Mouse (Mus musculus): ENCODE data around the gene Sgk1. TPM values are rescaled to one million over a fixed set of nuclear protein-coding genes. Genes with fewer than 3 reads are reported as not detected.

The Sgk1 gene
- total RNA-seq, 2 experiments from 2014 or later = 97.7 to 103 TPM

DNA sequence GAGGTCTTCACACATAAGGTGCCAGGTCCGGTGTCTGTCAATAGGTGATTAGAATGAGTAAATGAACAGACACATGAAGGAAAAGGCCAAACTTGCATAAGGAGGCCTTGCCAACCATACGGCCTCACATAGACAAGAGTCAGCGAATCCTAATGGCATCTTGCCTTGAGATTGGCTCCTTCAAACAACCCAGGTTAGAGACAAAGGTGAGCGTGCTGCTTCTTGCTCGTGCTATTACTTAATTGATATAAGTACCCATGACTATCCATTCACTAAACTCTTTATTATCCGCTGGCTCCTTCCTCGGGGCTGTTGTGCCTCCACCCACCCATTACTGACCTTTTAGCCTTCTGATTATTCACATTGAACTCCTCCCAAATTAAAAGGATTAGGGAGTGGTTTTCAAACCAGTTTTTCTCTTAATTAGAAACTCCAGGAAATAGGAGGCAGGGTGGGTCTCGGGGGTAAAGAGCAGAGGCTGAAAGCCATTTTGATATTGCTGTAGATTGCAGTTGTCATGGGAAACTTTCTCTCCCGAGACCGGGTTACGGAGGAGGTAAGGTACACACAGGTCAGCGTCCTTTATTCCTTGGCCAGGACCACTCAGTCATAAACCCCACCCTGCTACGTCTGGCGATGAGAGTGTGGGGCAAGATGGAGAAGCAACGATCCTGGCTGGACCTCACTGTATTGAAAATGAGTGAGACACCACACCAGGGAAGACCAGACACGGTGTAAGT is 33.9 kb upstream of the Sgk1 start:
- Histone ChIP-seq H3K4me3 (no peak overlapping the region), H3K27ac (no peak overlapping the region)
- no peak for DNase-seq (ENCODE audit: low spot score in 2 of 2)
- no peak for TF ChIP-seq CTCF (conservative IDR thresholded peaks at IDR 0.05)

DNA sequence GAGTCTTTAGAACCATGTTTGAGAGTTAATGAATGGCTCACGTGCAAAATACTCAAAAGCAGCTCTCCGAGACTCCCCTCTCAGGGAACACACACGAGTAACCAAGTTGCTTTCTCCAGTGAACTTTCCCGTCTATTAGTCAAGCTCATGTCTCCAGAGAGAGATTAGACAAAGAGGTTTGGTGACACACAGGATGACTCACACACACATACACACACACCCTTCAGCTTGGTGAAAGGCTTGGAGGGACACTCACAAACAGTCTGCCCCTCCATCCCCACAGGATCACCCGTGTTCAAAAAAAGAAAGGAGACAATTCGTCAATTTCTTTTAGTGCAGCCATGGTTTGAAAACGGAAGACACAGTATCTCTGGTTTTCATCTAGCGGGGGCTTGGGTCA is 32.7 kb upstream of the Sgk1 start:
- no peak overlapping the region for H3K27ac ChIP-seq
- DNase-seq (ENCODE audit: low spot score in 2 of 2) = no peak
- no peak for TF ChIP-seq CTCF (conservative IDR thresholded peaks at IDR 0.05)
- no peak overlapping the region for H3K4me3 ChIP-seq

DNA sequence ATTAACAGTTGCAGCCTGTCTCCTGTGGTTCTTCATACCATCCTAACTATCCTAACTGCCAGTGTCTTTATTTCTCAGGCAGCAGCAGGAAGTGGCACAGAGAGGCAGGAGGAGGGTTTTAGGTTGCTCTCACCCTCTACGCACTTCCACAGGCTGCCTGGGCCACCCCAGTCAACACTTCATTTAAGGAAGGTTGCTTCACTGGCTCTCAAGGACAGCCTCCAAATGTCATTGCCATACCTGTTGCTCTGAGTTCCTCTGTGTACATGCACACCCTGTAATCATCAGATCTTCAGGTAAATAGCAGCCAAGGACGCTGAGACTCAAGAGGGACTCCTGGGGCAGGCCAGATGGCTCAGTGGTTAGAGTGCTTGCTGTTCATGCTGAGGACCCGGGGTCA is 31.7 kb upstream of the Sgk1 start:
- Histone ChIP-seq H3K27ac (no peak overlapping the region), H3K4me3 (no peak overlapping the region)
- no peak for DNase-seq (ENCODE audit: low spot score in 2 of 2)
- no peak for TF ChIP-seq CTCF (conservative IDR thresholded peaks at IDR 0.05)

DNA sequence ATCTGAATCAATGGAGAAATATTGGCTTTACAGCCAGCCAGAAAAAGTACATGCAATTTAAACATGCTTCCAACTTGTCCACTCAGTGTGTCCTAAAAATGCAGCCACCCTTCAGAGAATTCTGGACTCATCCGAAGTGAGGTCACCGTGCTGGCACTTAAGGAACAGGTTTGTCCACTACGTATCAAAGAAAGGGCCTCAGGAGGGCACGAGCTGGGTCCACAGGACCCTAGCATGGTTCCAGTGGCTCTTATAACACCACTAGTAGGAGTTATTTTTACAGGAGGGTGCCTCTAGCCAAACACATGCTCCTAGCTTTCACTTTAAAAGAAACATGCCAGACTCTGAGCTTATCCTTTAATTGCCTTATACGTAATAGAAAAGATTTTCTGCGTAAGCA is 28.9 kb upstream of the Sgk1 start:
- H3K27ac ChIP-seq = no peak overlapping the region
- no peak overlapping the region for H3K4me3 ChIP-seq
- no peak for DNase-seq (ENCODE audit: low spot score in 2 of 2)
- TF ChIP-seq CTCF (conservative IDR thresholded peaks at IDR 0.05) = no peak

DNA sequence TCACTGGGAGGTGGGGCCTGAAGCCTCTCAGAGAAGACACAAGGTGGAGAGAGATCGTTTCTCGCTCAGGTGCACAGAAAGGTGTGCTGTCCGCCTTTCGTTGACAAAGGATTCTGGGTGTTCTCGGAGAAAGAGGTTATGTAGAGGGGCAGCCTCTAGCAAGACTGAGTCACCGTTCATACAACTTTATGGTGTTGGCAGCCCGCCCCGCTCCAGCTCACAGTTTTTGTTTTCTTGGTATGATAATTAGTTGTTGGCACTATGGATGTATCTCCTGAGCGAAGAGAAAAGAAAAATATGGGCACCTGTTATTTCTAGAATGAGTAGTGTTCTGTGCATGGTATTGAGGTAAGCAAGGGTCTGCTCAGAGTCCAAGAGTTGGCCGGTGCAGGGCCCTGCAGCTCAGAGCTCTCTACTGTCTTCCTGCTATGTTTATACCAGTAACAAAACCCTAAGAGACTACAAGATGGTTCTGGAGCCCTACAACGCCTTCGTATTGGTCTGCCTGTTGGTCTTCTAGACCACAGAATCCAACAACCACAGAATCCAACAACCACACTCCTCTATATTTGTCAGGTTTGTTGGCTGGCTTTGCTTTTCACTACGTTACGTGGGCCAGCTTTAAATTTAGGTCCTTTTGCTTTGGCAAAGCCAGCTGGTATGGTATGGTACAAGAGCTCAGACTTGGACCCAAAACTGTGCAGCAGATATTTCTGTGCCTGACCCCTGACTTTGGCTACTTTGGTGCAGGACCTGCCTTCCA is 28.2 kb upstream of the Sgk1 start:
- no peak for TF ChIP-seq CTCF (conservative IDR thresholded peaks at IDR 0.05)
- no peak for DNase-seq (ENCODE audit: low spot score in 2 of 2)
- Histone ChIP-seq H3K4me3 (no peak overlapping the region), H3K27ac (no peak overlapping the region)

DNA sequence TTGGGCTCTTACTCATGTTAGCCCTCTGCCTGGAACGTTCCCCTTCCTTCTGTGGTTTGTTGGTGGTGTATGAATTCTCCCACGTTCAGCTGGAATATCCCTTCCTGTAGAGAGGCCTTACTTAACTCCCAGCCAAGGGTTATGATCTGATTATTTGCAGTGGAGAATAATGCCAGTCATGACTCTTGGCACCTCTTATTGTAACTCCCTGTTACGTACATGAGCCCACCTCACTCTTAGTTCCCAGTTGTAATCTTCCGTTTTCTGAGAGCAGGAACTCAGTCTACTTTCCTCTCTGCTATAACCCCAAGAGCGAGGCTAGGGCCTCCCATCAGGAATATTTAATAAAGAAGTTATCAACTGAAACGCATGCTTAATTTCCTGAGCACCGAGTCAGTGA is 26.6 kb upstream of the Sgk1 start:
- DNase-seq (ENCODE audit: low spot score in 2 of 2) = no peak
- no peak overlapping the region for H3K27ac ChIP-seq
- no peak overlapping the region for H3K4me3 ChIP-seq
- no peak for TF ChIP-seq CTCF (conservative IDR thresholded peaks at IDR 0.05)

DNA sequence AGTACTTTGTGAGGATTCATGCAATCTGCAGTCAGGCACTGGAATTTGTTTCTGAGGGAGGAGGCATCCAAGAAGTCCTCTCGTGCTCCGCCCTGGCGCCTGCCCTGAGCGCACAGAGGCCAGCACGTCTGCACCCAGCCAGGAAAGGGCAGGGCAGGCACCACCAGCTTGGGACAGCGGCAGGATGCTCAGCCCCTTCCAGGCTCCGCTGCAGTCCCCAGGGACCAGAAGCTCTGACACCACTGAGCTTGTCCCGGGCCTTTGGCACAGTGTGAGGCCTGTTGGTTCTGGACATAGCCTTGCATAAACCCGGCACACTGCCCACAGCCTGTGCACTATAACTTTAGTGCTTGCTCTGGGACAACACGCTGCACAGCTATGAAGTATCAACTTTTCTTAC is 24.3 kb upstream of the Sgk1 start:
- Histone ChIP-seq H3K27ac (no peak overlapping the region), H3K4me3 (no peak overlapping the region)
- TF ChIP-seq CTCF (conservative IDR thresholded peaks at IDR 0.05) = no peak
- DNase-seq (ENCODE audit: low spot score in 2 of 2) = no peak

DNA sequence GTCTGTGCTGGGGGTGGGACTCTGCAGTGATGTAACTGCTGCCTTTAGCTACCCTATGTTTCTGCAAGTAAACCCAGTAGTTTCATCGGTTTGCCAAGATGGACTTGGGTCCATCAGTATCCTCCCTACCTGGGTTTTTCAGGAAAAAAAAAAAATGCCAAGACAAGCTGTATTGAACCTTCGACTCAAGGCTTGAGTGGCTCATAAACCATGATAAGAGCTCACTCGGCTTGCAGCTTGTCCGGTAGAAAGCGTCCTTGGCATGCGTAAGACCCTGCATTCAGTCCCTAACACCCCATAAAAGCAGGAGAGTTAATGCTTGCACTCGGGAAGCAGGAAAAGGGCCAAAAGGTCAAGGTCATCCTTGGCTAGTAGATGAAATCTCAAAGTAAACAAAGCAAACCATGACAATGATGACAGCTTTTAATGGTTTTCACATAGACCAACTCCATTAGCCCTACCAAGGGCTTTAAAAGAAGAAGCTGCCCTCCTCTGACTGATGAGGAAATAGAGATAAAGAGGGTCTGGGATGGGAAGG is 23.5 kb upstream of the Sgk1 start:
- no peak overlapping the region for H3K27ac ChIP-seq
- no peak for DNase-seq (ENCODE audit: low spot score in 2 of 2)
- no peak for TF ChIP-seq CTCF (conservative IDR thresholded peaks at IDR 0.05)

DNA sequence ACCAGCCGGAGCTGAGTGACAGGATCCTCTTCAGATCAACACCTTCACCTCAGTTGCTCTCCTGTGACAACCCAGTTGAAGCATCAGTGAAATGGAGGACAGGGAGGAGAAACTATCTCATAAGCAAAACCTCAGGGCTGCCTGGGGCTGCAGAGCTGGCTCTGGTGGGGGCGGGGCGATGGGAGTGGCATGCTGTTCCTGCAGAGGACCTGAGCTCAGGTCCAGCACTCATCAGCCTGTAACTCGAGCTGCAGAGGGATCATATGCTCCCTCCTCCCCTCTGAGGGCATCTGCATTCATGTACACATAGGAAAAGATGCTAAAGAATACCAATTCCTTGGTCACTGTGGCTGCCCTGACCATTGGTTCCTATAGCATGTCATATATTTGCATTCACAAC is 15.5 kb upstream of the Sgk1 start:
- TF ChIP-seq CTCF (conservative IDR thresholded peaks at IDR 0.05) = no peak
- no peak for DNase-seq (ENCODE audit: low spot score in 2 of 2)
- H3K4me3 ChIP-seq = no peak overlapping the region
- no peak overlapping the region for H3K27ac ChIP-seq

More for the DNA sequence above, 23.5 kb upstream of the Sgk1 start:
- no peak overlapping the region for H3K4me3 ChIP-seq

DNA sequence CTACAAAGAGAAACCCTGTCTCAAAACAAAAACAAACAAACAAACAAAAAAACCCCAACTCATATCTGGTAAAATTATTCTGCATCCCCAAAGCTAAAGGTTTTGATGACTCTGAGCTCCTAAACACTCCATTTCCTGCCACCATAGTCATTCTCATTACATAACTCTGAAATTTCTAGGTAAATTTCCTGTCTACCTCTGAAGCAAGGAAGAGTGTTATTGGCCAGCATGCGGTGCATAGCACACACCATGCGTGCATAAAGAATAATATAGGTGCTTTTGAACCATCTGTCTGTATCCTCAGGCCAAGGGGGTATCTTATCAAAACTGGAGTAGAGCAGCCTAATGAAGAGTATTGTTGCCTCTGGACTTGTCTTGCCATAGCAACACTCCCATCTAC is 13.8 kb upstream of the Sgk1 start:
- DNase-seq (ENCODE audit: low spot score in 2 of 2) = no peak
- Histone ChIP-seq H3K4me3 (no peak overlapping the region), H3K27ac (no peak overlapping the region)
- TF ChIP-seq CTCF (conservative IDR thresholded peaks at IDR 0.05) = no peak

DNA sequence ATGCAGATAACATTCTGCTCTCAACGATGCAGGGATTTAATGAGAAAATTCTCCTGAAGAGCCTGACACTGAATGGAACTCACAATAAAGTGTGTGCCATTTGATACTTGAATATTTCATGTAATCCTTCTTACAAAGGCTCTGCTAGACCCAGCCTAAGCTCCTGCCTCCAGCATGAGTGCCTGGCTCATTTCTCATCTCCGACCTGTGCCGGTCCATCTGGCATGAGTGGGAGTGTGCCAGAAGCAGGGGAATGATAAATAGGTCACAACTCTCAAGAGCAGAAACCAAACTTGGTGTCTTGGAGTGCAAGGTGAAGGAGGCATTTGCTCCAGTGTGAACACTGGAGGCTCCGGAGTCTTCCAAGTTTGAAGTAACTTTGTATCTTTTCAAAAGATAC is 13.4 kb upstream of the Sgk1 start:
- DNase-seq (ENCODE audit: low spot score in 2 of 2) = no peak
- Histone ChIP-seq H3K27ac (no peak overlapping the region), H3K4me3 (no peak overlapping the region)
- TF ChIP-seq CTCF (conservative IDR thresholded peaks at IDR 0.05) = no peak

DNA sequence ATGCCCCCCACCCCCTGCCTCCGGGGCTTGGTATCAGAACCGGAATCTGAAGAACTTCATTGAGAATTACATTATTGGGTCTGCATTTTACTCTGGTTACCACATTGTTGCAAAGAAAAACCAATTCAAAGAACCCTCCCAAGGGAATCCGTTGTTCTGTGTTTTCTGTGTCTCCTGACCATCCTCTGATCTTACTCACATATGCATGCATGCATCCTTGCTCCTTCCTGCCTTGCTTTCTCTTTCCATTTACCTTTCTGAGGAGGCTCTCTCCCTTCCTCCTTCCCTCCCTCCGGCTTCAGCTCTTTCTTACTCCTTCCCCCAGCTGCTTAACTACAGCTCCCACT is 174 bp upstream of the Sgk1 start:
- DNase-seq (ENCODE audit: low spot score in 2 of 2) = no peak
- H3K27ac ChIP-seq = peak overlapping the region; percentile 89

DNA sequence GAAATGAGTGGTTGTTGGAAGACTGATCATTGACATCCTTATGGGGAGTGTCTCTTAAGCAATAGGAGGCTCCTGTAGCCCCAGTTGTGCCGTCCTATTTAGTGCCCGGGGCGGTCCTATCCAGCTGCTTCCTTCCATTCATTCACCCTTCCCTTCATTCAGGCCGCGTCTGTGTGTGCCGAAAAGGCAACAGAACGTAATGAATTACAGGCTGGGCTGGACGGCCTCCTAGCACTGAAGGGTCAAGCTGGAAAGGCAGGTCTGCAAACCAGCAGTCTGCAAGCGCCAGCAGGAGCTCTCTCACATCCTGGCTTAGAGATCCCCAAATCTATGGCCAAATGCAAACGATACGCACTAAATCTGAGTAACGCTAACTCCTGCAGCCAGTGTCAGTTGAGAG is 1.6 kb downstream of the Sgk1 start:
- DNase-seq (ENCODE audit: low spot score in 2 of 2) = no peak
- TF ChIP-seq CTCF (conservative IDR thresholded peaks at IDR 0.05) = no peak
- peak overlapping the region; percentile 89 for H3K27ac ChIP-seq
- H3K4me3 ChIP-seq = peak overlapping the region; percentile 73

More for the DNA sequence above, 174 bp upstream of the Sgk1 start:
- no peak for TF ChIP-seq CTCF (conservative IDR thresholded peaks at IDR 0.05)
- peak overlapping the region; percentile 73 for H3K4me3 ChIP-seq

DNA sequence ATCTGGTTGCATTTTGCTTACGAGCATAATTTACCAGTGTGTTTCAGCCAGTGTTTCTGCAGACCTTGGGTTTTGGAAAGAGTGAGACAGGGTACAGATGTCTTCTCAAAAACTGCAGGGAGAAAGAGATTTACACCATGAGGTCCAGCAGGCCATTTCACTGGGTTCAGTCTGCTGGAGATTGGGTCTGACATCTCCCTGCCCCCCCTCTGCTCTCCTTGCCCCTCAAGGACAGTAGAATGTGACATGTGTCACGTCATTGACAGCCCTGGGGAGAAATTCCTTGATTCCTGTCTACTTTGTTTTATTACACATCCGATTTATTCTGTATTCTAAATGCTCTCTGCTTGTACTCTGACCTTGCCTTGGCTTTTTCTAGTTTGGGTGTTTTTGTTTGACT is 2.5 kb downstream of the Sgk1 start:
- H3K27ac ChIP-seq = peak overlapping the region; percentile 89; the same call in 1 of the 2 replicates
- TF ChIP-seq CTCF (conservative IDR thresholded peaks at IDR 0.05) = no peak
- DNase-seq (ENCODE audit: low spot score in 2 of 2) = no peak
- H3K4me3 ChIP-seq = peak overlapping the region; percentile 73

Data from layer of hippocampus, adult 2 months (tissue).